Mouse (Mus musculus): ENCODE data around the gene Gm17571. TPM values are rescaled to one million over a fixed set of nuclear protein-coding genes. Genes with fewer than 3 reads are reported as not detected.
A peak's percentile ranks its signal among the peaks of the same experiment; 100 is the strongest.

Gm17571 gene
- polyA plus RNA-seq, 1 experiment from 2014 or later = not detected

DNA sequence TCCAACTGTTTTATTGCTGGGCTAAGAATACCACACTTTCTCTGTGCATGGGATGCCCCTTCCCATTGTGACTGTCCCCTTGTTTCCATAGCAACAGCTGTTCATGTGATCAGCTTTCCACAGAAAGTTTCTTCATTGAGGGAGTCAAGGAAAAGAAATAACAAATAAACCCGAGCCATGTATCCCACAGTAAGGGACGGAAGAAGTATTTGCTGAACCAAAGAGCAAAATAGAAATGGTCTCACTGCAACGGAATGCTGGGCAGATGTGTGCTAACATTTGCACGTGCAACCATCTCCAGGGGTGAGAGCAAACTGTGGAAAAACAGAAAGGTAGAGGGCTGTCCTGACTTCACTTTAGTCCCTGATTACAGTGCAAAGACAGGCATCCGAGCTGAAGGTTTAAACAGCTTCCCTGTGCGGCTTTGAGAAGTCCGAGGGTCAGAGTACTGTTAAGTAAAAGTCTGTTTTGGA lies 8.1 kb upstream of the Gm17571 start:
- Histone ChIP-seq H3K9ac (no peak overlapping the region), H3K36me3 (no peaks in the 10 kb centered on the region), H3K4me1 (replicated peaks) (peaks cover 32% of the 10 kb centered on the region), H3K27me3 (replicated peaks) (no peaks in the 10 kb centered on the region), H3K4me2 (peak overlapping the region; percentile 37), H3K27ac (ENCODE audit: poor library complexity, severe bottlenecking) (peak overlapping the region; percentile 74), H3K4me3 (no peak overlapping the region), H3K9me3 (replicated peaks) (no peaks in the 10 kb centered on the region)
- peak; percentile 25; the same call in 1 of the 2 replicates for ATAC-seq (ENCODE audit: insufficient number of reproducible peaks, low FRiP score)
- 30% methylated on average over 7 of the region's 7 CpGs for WGBS

DNA sequence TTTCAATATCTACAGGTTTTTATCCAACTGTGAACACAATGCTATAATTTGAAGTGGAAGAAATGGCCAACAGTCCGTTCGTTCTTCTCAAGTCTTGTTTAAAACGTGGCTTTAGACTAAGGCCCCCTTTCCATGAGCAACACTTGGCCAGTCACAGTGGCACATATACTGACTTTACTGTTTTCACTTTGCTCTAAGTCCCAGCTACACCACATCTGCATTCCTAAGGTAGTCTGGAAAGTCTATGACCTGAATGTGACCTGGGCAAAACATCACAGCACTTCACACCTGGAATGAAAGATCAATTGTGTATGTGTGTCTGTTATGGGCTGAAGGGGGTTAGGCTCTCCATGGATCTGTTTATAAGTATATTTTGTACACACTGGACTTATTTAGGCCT lies 2.2 kb upstream of the Gm17571 start:
- Histone ChIP-seq H3K4me1 (replicated peaks) (peaks cover 43% of the 10 kb centered on the region), H3K27ac (ENCODE audit: poor library complexity, severe bottlenecking) (no peak overlapping the region), H3K9ac (no peak overlapping the region), H3K9me3 (replicated peaks) (no peaks in the 10 kb centered on the region), H3K4me2 (no peak overlapping the region), H3K36me3 (no peaks in the 10 kb centered on the region), H3K4me3 (no peak overlapping the region), H3K27me3 (replicated peaks) (no peaks in the 10 kb centered on the region)
- ATAC-seq (ENCODE audit: insufficient number of reproducible peaks, low FRiP score) = no peak
- 78% methylated on average over 3 of the region's 3 CpGs for WGBS

DNA sequence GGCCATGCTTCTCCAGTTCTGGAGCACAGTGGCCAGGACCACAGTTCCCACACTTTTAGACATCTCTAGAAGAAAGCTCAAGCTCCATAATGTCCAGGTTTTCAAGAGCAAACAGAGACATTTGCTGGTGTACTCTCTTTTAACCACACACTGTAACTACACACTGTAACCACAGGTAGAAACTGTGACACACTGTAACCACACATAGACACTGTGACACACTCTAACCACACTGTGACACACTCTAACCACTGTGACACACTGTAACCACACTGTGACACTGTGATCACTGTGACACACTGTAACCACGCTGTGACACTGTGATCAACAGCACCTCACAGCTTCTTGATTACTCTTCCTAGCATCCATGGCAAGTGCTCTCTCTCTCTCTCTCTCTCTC lies 317 bp downstream of the Gm17571 start:
- Histone ChIP-seq H3K9ac (no peak overlapping the region), H3K4me1 (replicated peaks) (peaks cover 62% of the 10 kb centered on the region), H3K4me3 (no peak overlapping the region), H3K27ac (ENCODE audit: poor library complexity, severe bottlenecking) (no peak overlapping the region), H3K36me3 (no peaks in the 10 kb centered on the region), H3K9me3 (replicated peaks) (no peaks in the 10 kb centered on the region), H3K4me2 (no peak overlapping the region), H3K27me3 (replicated peaks) (no peaks in the 10 kb centered on the region)
- 70% methylated on average over 1 of the region's 1 CpGs for WGBS
- no peak for ATAC-seq (ENCODE audit: insufficient number of reproducible peaks, low FRiP score)

GRCm38 (mm10) chr9:13443484-13444211 lies 2.9 kb downstream of the Gm17571 start:
- Histone ChIP-seq H3K4me1 (replicated peaks) (peaks cover 48% of the 10 kb centered on the region), H3K9me3 (replicated peaks) (no peaks in the 10 kb centered on the region), H3K4me3 (no peak overlapping the region), H3K9ac (no peak overlapping the region), H3K36me3 (no peaks in the 10 kb centered on the region), H3K27me3 (replicated peaks) (no peaks in the 10 kb centered on the region), H3K27ac (ENCODE audit: poor library complexity, severe bottlenecking) (0 out of 2 replicates have a peak overlapping the region, but pooled peaks have one; percentile 33), H3K4me2 (no peak overlapping the region)
- no peak for ATAC-seq (ENCODE audit: insufficient number of reproducible peaks, low FRiP score)
- 74% methylated on average over 1 of the region's 1 CpGs for WGBS

DNA sequence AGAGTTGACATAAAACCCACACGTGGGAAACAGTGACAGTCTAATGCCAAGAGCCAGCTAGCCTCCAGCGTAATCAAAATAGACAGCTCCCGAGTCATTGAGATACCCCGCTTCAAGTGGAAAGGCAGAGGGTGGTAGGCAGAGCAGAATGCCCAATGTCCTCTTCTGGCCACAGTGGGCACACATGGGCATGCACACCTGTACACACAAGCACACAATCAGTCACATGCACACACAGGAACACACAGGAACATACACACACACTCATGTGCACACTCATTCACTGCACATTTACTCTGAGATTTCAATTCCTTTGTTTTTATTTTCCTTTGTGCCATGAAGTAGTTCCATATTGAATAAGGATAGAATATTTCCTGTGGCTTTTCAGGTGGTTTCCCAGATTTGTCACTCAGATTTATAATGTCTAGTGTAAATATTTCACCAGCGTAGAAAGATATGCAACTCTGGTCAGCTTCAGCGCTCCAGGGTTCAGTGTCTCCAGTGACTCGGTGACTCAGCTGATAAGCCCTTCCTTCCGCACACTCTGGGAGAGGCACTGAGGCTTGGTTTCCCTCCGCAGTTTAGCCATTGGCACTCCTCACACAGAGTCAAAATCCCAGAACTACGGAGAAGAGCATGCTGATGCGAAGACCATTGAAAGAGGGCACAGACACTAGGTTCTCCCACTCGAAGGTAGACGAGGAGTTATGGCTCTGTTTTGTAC lies 4.4 kb downstream of the Gm17571 start:
- no peaks in the 10 kb centered on the region for H3K27me3 ChIP-seq (replicated peaks)
- H3K4me3 ChIP-seq = no peak overlapping the region
- H3K4me2 ChIP-seq = peak overlapping the region; percentile 43
- peaks cover 4% of the 10 kb centered on the region; the same call in 1 of the 2 replicates for H3K36me3 ChIP-seq
- peak; percentile 82; the same call in 1 of the 2 replicates for ATAC-seq (ENCODE audit: insufficient number of reproducible peaks, low FRiP score)
- H3K27ac ChIP-seq (ENCODE audit: poor library complexity, severe bottlenecking) = peak overlapping the region; percentile 78
- H3K9me3 ChIP-seq (replicated peaks) = peaks cover 3% of the 10 kb centered on the region; the same call in 1 of the 2 replicates
- 27% methylated on average over 13 of the region's 13 CpGs for WGBS
- 0 out of 2 replicates have a peak overlapping the region, but pooled peaks have one; percentile 1 for H3K9ac ChIP-seq
- H3K4me1 ChIP-seq (replicated peaks) = peaks cover 37% of the 10 kb centered on the region

GRCm38 (mm10) chr9:13440911-13441310 lies 5.6 kb downstream of the Gm17571 start:
- H3K4me1 ChIP-seq (replicated peaks) = peaks cover 29% of the 10 kb centered on the region
- H3K4me2 ChIP-seq = no peak overlapping the region
- no peak overlapping the region for H3K9ac ChIP-seq
- H3K36me3 ChIP-seq = peaks cover 4% of the 10 kb centered on the region; the same call in 1 of the 2 replicates
- peak overlapping the region; percentile 33 for H3K27ac ChIP-seq (ENCODE audit: poor library complexity, severe bottlenecking)
- WGBS = 59% methylated on average over 6 of the region's 6 CpGs
- H3K9me3 ChIP-seq (replicated peaks) = peaks cover 3% of the 10 kb centered on the region; the same call in 1 of the 2 replicates
- H3K27me3 ChIP-seq (replicated peaks) = no peaks in the 10 kb centered on the region
- ATAC-seq (ENCODE audit: insufficient number of reproducible peaks, low FRiP score) = no peak
- no peak overlapping the region for H3K4me3 ChIP-seq

- peak overlapping the region; percentile 42; the same call in 1 of the 2 replicates for H3K27ac ChIP-seq (ENCODE audit: poor library complexity, severe bottlenecking)
- H3K4me1 ChIP-seq (replicated peaks) = peaks cover 43% of the 10 kb centered on the region
- no peak for ATAC-seq (ENCODE audit: insufficient number of reproducible peaks, low FRiP score)
Observed at GRCm38 (mm10) chr9:13433501-13434090, 13.0 kb downstream of the Gm17571 start.

DNA sequence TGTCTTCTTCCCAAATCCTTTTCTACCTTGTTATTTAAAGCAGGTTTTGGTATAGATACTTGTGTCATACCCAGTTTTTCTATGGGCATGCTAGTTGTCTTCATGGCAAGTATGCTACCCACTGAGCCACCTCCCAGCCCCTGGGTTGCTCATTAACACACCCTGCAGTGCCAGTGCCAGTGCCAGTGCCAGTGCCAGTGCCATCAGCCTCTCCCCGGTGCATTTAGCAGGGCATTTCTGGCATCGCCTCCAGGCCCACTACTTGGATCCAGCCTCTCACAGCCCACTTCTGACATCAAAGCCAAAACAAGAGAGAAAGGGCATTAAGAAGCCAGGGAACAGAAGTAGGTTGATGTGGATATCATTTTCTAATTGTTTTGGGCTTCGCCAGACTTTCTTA lies 14.9 kb downstream of the Gm17571 start:
- Histone ChIP-seq H3K4me1 (replicated peaks) (peaks cover 57% of the 10 kb centered on the region), H3K4me2 (no peak overlapping the region), H3K27me3 (replicated peaks) (no peaks in the 10 kb centered on the region), H3K4me3 (no peak overlapping the region), H3K27ac (ENCODE audit: poor library complexity, severe bottlenecking) (0 out of 2 replicates have a peak overlapping the region, but pooled peaks have one; percentile 8), H3K9ac (no peak overlapping the region), H3K36me3 (no peaks in the 10 kb centered on the region), H3K9me3 (replicated peaks) (no peaks in the 10 kb centered on the region)
- WGBS = 94% methylated on average over 3 of the region's 3 CpGs
- no peak for ATAC-seq (ENCODE audit: insufficient number of reproducible peaks, low FRiP score)

More at GRCm38 (mm10) chr9:13433501-13434090, 13.0 kb downstream of the Gm17571 start:
- Histone ChIP-seq H3K27me3 (replicated peaks) (no peaks in the 10 kb centered on the region), H3K4me3 (no peak overlapping the region), H3K9me3 (replicated peaks) (peaks cover 3% of the 10 kb centered on the region; the same call in 1 of the 2 replicates), H3K36me3 (peaks cover 4% of the 10 kb centered on the region; the same call in 1 of the 2 replicates), H3K9ac (no peak overlapping the region), H3K4me2 (no peak overlapping the region)
- WGBS = 58% methylated on average over 6 of the region's 6 CpGs

- H3K4me3 ChIP-seq = no peak overlapping the region
- H3K27me3 ChIP-seq (replicated peaks) = no peaks in the 10 kb centered on the region
- no peaks in the 10 kb centered on the region for H3K36me3 ChIP-seq
- peak overlapping the region; percentile 81 for H3K27ac ChIP-seq (ENCODE audit: poor library complexity, severe bottlenecking)
- H3K9ac ChIP-seq = no peak overlapping the region
- H3K4me2 ChIP-seq = no peak overlapping the region
- H3K4me1 ChIP-seq (replicated peaks) = peaks cover 61% of the 10 kb centered on the region
- no peaks in the 10 kb centered on the region for H3K9me3 ChIP-seq (replicated peaks)
- ATAC-seq (ENCODE audit: insufficient number of reproducible peaks, low FRiP score) = peak; percentile 41; the same call in 1 of the 2 replicates
Observed at GRCm38 (mm10) chr9:13430744-13431143, 15.8 kb downstream of the Gm17571 start.

- H3K27ac ChIP-seq (ENCODE audit: poor library complexity, severe bottlenecking) = peak overlapping the region; percentile 81
- peak; percentile 88 for ATAC-seq (ENCODE audit: insufficient number of reproducible peaks, low FRiP score)
Observed at GRCm38 (mm10) chr9:13430302-13430701, 16.3 kb downstream of the Gm17571 start.

More at GRCm38 (mm10) chr9:13430302-13430701, 16.3 kb downstream of the Gm17571 start:
- no peaks in the 10 kb centered on the region for H3K27me3 ChIP-seq (replicated peaks)
- H3K4me3 ChIP-seq = no peak overlapping the region
- WGBS = 23% methylated on average over 6 of the region's 6 CpGs
- no peak overlapping the region for H3K9ac ChIP-seq
- H3K4me1 ChIP-seq (replicated peaks) = peaks cover 63% of the 10 kb centered on the region
- no peaks in the 10 kb centered on the region for H3K9me3 ChIP-seq (replicated peaks)
- H3K4me2 ChIP-seq = no peak overlapping the region
- H3K36me3 ChIP-seq = no peaks in the 10 kb centered on the region
